Mouse (Mus musculus): Measurements from ENCODE around the gene Caly. TPM values are rescaled to one million over a fixed set of nuclear protein-coding genes. Genes with fewer than 3 reads are reported as not detected.
A peak's percentile ranks its signal among the peaks of the same experiment; 100 is the strongest.

The Caly gene
- 100 to 1,000 TPM; 181 to 198 TPM for total RNA-seq (2021)
- long read RNA-seq, experiment 1, transcript Caly-203 (6 exons, 1,029 nt), result major isoform, 66 of 121 reads
- long read RNA-seq, experiment 1, transcript Caly-202 (7 exons, 1,220 nt), result minor isoform, 6 of 121 reads
- long read RNA-seq, experiment 1, transcript Caly-204 (6 exons, 975 nt), result minor isoform, 25 of 121 reads
- long read RNA-seq, experiment 1, transcript Caly-201 (5 exons, 1,220 nt), result minor isoform, 6 of 121 reads
- long read RNA-seq, experiment 1, partial matches to known transcripts, result 8 of 121 reads
- long read RNA-seq, experiment 1, other reads (novel, unspliced or antisense), result 10 of 121 reads
- long read RNA-seq, experiment 2, transcript Caly-204 (6 exons, 975 nt), result minor isoform, 23 of 99 reads
- long read RNA-seq, experiment 2, transcript Caly-203 (6 exons, 1,029 nt), result major isoform, 48 of 99 reads
- long read RNA-seq, experiment 2, partial matches to known transcripts, result 8 of 99 reads
- long read RNA-seq, experiment 2, other reads (novel, unspliced or antisense), result 13 of 99 reads

DNA sequence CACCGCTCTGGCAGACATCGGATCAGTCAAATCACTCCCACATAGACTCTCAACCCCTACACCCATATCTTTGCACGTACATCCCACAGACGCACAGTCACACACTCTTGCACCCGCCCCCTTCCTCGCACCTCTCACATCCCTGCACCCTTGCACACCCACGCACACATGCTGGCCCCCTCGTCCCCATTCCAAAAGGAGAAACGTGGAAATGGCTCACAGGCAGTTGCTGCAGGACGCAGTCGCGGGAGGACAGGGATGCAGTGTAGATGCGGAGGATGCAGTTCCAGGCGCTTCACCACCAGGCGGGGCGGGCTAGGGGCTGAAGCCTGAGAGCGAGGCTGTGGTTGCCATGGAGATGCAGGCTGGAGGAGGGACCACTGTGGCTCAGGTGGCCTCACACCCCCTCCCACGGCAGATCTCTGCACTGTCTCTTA is at the start of gene Caly:
TSS of gene Caly (minus strand) at position 307 of the 437 bp plus-strand sequence.
- Histone ChIP-seq H3K27ac (peak within 1 kb of the TSS; percentile 99), H3K4me3 (peak within 1 kb of the TSS; percentile 49)
- TF ChIP-seq CTCF (IDR thresholded peaks at IDR 0.05), result peak; percentile 56
- intact Hi-C loops (cut with DNase I), result loop anchor here (5.0 kb wide), 2 partner anchors 635 to 650 kb away; no protein-coding TSS in a partner anchor
- peak; percentile 90 to 92 for DNase-seq (ENCODE audit: extremely low spot score in 1 of 2, low spot score in 2 of 2)

DNA sequence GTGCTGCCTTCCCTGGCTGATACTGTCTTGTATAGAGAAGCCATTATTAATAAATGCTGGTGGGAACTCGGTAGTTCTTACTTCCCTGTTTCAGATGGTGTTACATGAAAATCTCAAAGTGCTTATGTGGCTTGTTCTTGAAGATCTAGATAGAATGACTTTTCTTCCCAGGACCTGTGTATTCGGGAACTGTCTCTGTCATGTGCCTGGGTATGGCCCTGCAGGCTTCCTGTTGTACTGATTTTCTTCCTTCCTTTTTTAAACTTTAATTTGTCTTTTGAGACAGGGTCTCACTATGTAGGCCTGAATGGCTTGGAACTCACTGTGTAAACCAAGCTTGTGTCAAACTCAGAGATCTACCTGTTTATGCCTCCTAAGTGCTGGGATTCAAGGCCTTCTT is 45.6 kb upstream of the Caly start:
- no peak overlapping the region for H3K4me3 ChIP-seq
- TF ChIP-seq CTCF (IDR thresholded peaks at IDR 0.05), result no peak
- H3K27ac ChIP-seq, result no peak overlapping the region
- no peak for DNase-seq (ENCODE audit: extremely low spot score in 1 of 2, low spot score in 2 of 2)
- intact Hi-C loops (cut with DNase I), result no loop called here

- Histone ChIP-seq H3K27ac (no peak overlapping the region), H3K4me3 (no peak overlapping the region)
- TF ChIP-seq CTCF (IDR thresholded peaks at IDR 0.05), result no peak
- intact Hi-C loops (cut with DNase I), result no loop called here
- no peak for DNase-seq (ENCODE audit: extremely low spot score in 1 of 2, low spot score in 2 of 2)
Measured at GRCm38 (mm10) chr7:140126934-140127333, 44.6 kb upstream of the Caly start.

- DNase-seq (ENCODE audit: extremely low spot score in 1 of 2, low spot score in 2 of 2), result no peak
- no peak for TF ChIP-seq CTCF (IDR thresholded peaks at IDR 0.05)
- intact Hi-C loops (cut with DNase I), result no loop called here
- Histone ChIP-seq H3K4me3 (peak overlapping the region; percentile 97), H3K27ac (peak overlapping the region; percentile 84)
Measured at GRCm38 (mm10) chr7:140126022-140126350, 43.6 kb upstream of the Caly start.

DNA sequence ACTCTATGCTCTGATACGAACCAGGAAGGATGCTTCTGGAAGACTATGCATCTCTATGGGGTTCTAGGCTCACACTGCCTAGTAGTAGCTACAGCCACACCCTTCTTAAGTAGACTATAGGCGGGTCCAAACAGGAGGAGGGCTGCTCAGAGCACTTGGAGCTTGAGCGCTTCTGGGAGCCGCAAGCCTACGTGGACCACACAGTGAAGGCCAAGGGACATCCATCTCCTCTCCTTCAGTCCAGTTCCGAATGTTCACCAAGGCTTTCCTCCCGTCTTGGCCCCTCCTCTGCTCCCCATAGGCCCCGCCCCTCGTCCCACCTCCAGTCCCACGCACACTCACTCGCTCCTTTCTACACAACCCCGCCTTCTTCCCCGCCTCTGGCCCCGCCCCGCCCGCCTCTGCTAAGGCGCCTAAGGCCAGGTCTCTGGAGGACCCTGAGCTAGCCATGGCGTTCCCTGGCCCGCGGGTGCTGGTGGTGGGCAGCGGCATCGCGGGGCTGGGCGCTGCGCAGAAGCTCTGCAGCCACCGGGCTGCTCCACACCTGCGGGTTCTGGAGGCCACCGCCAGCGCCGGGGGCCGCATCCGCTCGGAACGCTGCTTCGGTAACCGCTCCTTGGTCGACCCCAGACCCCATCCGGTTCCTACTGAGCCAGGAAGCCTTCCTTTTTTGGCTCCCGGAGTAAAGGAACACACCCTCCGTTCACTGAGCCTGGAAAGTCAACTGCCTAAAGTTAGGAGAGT is 43.1 kb upstream of the Caly start:
- Histone ChIP-seq H3K4me3 (peak overlapping the region; percentile 97), H3K27ac (peak overlapping the region; percentile 84)
- intact Hi-C loops (cut with DNase I), result loop anchor here (1.0 kb wide), 1 partner anchor 23 kb away; the partner anchor contains the start of gene Fuom
- peak; percentile 84 to 88 for DNase-seq (ENCODE audit: extremely low spot score in 1 of 2, low spot score in 2 of 2)
- TF ChIP-seq CTCF (IDR thresholded peaks at IDR 0.05), result no peak

DNA sequence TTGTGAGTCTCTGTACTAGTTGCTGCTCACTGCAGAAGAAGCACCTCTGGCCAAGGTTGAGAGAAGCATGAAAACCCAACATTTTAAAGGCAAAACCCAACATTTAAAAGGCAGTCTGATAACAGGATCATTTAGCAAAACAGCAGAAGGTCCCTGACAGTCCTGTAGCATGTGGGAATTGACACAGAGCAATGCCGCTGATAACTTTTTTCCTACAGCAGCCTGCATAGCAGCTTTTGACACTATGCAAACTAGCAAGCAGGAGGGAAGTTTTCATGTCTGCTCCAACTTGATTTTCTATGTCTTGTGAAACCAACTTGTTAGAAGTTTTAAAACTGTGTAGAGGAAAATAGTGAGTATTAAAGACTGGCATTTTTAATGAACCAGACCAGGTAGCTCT is 42.0 kb upstream of the Caly start:
- intact Hi-C loops (cut with DNase I), result no loop called here
- DNase-seq (ENCODE audit: extremely low spot score in 1 of 2, low spot score in 2 of 2), result no peak
- Histone ChIP-seq H3K27ac (no peak overlapping the region), H3K4me3 (no peak overlapping the region)
- TF ChIP-seq CTCF (IDR thresholded peaks at IDR 0.05), result no peak

GRCm38 (mm10) chr7:140122765-140123164 is 40.4 kb upstream of the Caly start:
- no peak for TF ChIP-seq CTCF (IDR thresholded peaks at IDR 0.05)
- H3K4me3 ChIP-seq, result no peak overlapping the region
- H3K27ac ChIP-seq, result no peak overlapping the region
- DNase-seq (ENCODE audit: extremely low spot score in 1 of 2, low spot score in 2 of 2), result no peak
- intact Hi-C loops (cut with DNase I), result no loop called here

GRCm38 (mm10) chr7:140121338-140121910 is 39.1 kb upstream of the Caly start:
- Histone ChIP-seq H3K27ac (no peak overlapping the region), H3K4me3 (no peak overlapping the region)
- intact Hi-C loops (cut with DNase I), result no loop called here
- no peak for TF ChIP-seq CTCF (IDR thresholded peaks at IDR 0.05)
- DNase-seq (ENCODE audit: extremely low spot score in 1 of 2, low spot score in 2 of 2), result no peak

- no peak for DNase-seq (ENCODE audit: extremely low spot score in 1 of 2, low spot score in 2 of 2)
- no peak for TF ChIP-seq CTCF (IDR thresholded peaks at IDR 0.05)
- Histone ChIP-seq H3K27ac (no peak overlapping the region), H3K4me3 (no peak overlapping the region)
- intact Hi-C loops (cut with DNase I), result no loop called here
Measured at GRCm38 (mm10) chr7:140120484-140120883, 38.1 kb upstream of the Caly start.

DNA sequence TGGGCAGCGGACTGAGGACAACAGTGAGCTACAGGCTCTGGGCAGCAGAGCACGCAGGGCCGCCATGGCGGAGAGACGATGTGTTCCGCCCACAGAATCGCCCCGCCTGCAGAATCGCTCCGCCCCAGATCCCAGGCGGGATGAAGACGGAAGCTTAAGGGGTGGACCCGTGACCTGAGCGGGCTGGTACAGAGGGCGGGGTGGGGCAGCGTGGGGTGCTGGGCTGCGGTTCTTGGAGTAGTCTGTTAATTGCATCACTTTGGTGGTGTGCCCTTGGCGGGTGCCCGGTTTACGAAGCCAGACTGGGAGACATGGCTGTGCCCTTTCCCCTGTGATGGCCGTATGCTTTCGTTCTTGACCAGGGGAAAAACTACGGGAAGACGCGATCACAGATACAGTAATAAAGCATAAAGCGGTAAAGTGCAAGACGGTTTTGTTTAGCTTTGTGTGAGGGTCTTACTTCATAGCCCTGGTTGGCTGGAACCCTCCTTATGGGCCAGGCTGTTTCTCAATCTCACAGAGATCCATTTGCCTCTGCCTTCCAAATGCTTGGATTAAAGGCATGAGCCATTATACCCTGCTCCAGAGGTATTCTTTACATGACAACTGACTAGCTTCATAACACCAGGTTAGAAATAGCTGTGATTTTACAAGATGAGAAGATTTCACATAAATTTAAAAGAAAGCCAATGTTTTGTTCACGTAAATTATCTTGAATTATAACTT is 34.1 kb upstream of the Caly start, which contains the start of gene Echs1:
TSS of gene Echs1 (minus strand) at position 148 of the 726 bp plus-strand sequence.
- DNase-seq (ENCODE audit: extremely low spot score in 1 of 2, low spot score in 2 of 2), result peak; percentile 82 to 87
- intact Hi-C loops (cut with DNase I), result loop anchor here (2.0 kb wide), 1 partner anchor 36 kb away; no protein-coding TSS in a partner anchor
- TF ChIP-seq CTCF (IDR thresholded peaks at IDR 0.05), result no peak
- peak within 1 kb of the TSS; percentile 85 for H3K4me3 ChIP-seq
- peak within 1 kb of the TSS; percentile 96 for H3K27ac ChIP-seq
